Mouse (Mus musculus) activated CD4-positive, CD25-positive, alpha-beta regulatory T cell, adult 4 months (primary cell): ENCODE data around the gene Tmem30a. TPM values are rescaled to one million over a fixed set of nuclear protein-coding genes. Genes with fewer than 3 reads are reported as not detected.

Source experiments
- polyA plus RNA-seq, 2 experiments: library from polyadenylated mRNA; unstranded; fragments of 100-300 nt; shearing (Covaris generic); gene quantifications; one replicate each; pipeline ENCODE4 v1.2.1; 2017

Gene Tmem30a
- polyA plus RNA-seq, 2 experiments from 2014 or later: 47.1 to 55.3 TPM

Other genes starting within 250 kb of the Tmem30a start
- gene Col12a1, start 74.7 kb downstream of the Tmem30a start, polyA plus RNA-seq: under 1 TPM; 0.04 to 0.10 TPM
- 100 to 1,000 TPM; 302 to 317 TPM for gene Cox7a2, start 33.6 kb downstream of the Tmem30a start, polyA plus RNA-seq
- 1 to 10 TPM in 1 of 2 experiments, under 1 TPM in 1; 0.40 to 2.0 TPM for gene Filip1, start 219.3 kb upstream of the Tmem30a start, polyA plus RNA-seq